Mouse (Mus musculus): ENCODE data around the gene Bud13. TPM values are rescaled to one million over a fixed set of nuclear protein-coding genes. Genes with fewer than 3 reads are reported as not detected.
"Not testable (repeated sequence)": the region's sequence is repeated elsewhere in the genome, so short reads cannot be mapped to it uniquely, and the experiment has no call there.

Bud13 gene
- polyA plus RNA-seq, 1 experiment from 2014 or later, result 14.5 TPM

DNA sequence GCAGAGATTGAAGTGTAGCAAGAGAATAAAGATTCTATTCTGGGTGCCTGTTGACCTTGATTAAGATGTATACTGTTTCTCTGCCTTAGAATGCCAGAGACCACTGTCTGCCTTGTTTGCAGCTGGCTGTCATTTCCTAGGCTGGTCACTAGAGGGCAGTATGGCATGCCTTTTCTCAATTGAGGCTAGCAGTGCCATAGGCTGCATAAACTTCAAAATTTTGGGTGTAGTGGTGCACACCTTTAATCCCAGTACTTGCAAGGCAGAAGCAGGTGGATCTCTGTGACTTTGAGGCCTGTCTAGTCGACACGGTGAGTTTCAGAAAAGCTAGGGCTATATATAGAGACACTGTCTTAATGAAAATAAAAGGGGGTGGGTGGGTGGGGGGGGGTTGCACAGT lies 19.3 kb downstream of the Bud13 start:
- Histone ChIP-seq H3K36me3 (peaks cover 22% of the 10 kb centered on the region), H3K9me3 (replicated peaks) (no peaks in the 10 kb centered on the region), H3K9ac (replicated peaks) (no peak overlapping the region), H3K4me2 (no peak overlapping the region), H3K4me3 (replicated peaks) (no peak overlapping the region), H3K27ac (replicated peaks) (no peak overlapping the region), H3K27me3 (replicated peaks) (no peaks in the 10 kb centered on the region), H3K4me1 (no peaks in the 10 kb centered on the region)
- 23% methylated on average over 2 of the region's 2 CpGs for WGBS
- ATAC-seq (ENCODE audit: low FRiP score), result no peak

DNA sequence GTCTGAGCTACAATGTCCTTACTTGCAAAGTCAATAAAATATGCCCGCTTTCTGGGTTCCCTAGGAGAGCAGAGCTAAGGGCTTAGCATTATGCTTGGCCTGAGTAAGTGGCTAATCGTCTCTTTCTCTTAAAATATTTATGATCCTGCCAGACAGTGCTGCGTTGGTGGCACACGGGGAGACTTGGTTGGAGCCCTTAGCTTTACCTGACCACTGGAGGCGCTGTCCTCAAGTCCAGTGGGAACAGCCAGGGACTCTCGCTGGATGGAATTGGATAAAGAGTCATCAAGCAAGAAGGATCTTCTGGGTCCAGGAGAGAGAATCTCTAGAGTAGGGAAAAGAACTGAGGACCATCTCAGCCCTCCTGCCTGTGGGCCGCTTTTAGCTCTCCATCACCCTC lies 26.3 kb downstream of the Bud13 start:
- H3K27me3 ChIP-seq (replicated peaks), result no peaks in the 10 kb centered on the region
- H3K9me3 ChIP-seq (replicated peaks), result no peaks in the 10 kb centered on the region
- no peaks in the 10 kb centered on the region for H3K36me3 ChIP-seq
- WGBS, result 6% methylated on average over 7 of the region's 7 CpGs
- H3K4me1 ChIP-seq, result peaks cover 23% of the 10 kb centered on the region
- no peak for ATAC-seq (ENCODE audit: low FRiP score)
- no peak overlapping the region for H3K4me2 ChIP-seq
- no peak overlapping the region for H3K9ac ChIP-seq (replicated peaks)
- H3K27ac ChIP-seq (replicated peaks), result no peak overlapping the region
- H3K4me3 ChIP-seq (replicated peaks), result no peak overlapping the region

DNA sequence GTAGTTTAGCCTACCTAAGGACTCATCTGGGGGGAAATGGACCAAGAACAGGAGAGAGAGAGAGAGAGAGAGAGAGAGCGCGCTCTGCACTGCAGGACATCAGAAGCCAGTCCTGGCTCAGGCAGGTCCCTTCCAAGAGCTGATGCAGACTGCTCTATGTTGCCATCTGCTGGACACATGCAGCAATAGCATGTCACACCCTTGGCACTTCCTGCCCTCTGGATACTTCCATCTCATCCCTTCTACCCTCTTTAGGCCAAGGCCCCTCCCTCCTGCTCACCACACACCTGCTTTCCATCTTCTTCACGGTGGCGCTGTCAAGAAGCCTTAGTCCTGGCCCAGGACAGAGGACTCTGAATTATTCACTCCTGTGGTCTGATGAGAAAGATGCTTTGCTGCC lies 31.7 kb downstream of the Bud13 start:
- no peak overlapping the region for H3K4me2 ChIP-seq
- no peak overlapping the region for H3K27ac ChIP-seq (replicated peaks)
- H3K9me3 ChIP-seq (replicated peaks), result no peaks in the 10 kb centered on the region
- H3K4me3 ChIP-seq (replicated peaks), result no peak overlapping the region
- peak; percentile 51 for ATAC-seq (ENCODE audit: low FRiP score)
- H3K9ac ChIP-seq (replicated peaks), result no peak overlapping the region
- H3K36me3 ChIP-seq, result no peaks in the 10 kb centered on the region
- H3K4me1 ChIP-seq, result peaks cover 34% of the 10 kb centered on the region
- 1% methylated on average over 4 of the region's 4 CpGs for WGBS
- no peaks in the 10 kb centered on the region for H3K27me3 ChIP-seq (replicated peaks)

- Histone ChIP-seq H3K27me3 (replicated peaks) (no peaks in the 10 kb centered on the region), H3K36me3 (no peaks in the 10 kb centered on the region), H3K9me3 (replicated peaks) (no peaks in the 10 kb centered on the region), H3K4me3 (replicated peaks) (no peak overlapping the region), H3K4me1 (peaks cover 34% of the 10 kb centered on the region), H3K4me2 (no peak overlapping the region), H3K27ac (replicated peaks) (no peak overlapping the region), H3K9ac (replicated peaks) (no peak overlapping the region)
- ATAC-seq (ENCODE audit: low FRiP score), result 0 out of 2 replicates have a peak, but pooled peaks have one; percentile 15
- WGBS, result 43% methylated on average over 2 of the region's 2 CpGs
These were observed 32.1 kb downstream of the Bud13 start for GRCm38 (mm10) chr9:46314921-46315320.

GRCm38 (mm10) chr9:46315807-46316365 lies 33.1 kb downstream of the Bud13 start:
- H3K36me3 ChIP-seq, result no peaks in the 10 kb centered on the region
- H3K4me2 ChIP-seq, result no peak overlapping the region
- peak; percentile 60; the same call in 1 of the 2 replicates for ATAC-seq (ENCODE audit: low FRiP score)
- H3K9me3 ChIP-seq (replicated peaks), result no peaks in the 10 kb centered on the region
- WGBS, result 24% methylated on average over 11 of the region's 11 CpGs
- H3K27ac ChIP-seq (replicated peaks), result no peak overlapping the region
- no peaks in the 10 kb centered on the region for H3K27me3 ChIP-seq (replicated peaks)
- H3K9ac ChIP-seq (replicated peaks), result no peak overlapping the region
- peaks cover 34% of the 10 kb centered on the region for H3K4me1 ChIP-seq
- no peak overlapping the region for H3K4me3 ChIP-seq (replicated peaks)

DNA sequence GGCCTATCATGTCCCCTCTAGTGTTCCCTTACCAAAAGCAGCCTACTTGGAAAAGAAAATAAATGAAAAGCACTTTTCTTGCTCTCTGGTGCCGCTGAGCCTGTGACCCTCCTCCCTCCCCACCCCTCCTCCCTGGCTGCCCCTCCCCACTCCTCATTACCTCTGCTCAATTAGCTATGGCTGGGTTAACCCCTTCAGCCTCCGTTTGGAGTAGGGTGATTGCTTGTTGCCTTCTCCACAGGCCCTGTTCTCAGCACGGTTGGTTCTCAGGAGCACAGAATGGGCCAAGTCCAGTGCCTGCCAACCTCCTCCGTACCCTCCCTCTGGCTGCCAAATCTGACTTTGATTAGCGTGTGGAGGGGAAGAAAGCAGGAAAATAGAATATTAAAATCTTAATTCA lies 33.6 kb downstream of the Bud13 start:
- WGBS, result 14% methylated on average over 5 of the region's 5 CpGs
- Histone ChIP-seq H3K4me1 (peaks cover 29% of the 10 kb centered on the region), H3K9ac (replicated peaks) (no peak overlapping the region), H3K4me3 (replicated peaks) (no peak overlapping the region), H3K27ac (replicated peaks) (no peak overlapping the region), H3K4me2 (no peak overlapping the region), H3K27me3 (replicated peaks) (no peaks in the 10 kb centered on the region), H3K36me3 (no peaks in the 10 kb centered on the region), H3K9me3 (replicated peaks) (no peaks in the 10 kb centered on the region)
- no peak for ATAC-seq (ENCODE audit: low FRiP score)

DNA sequence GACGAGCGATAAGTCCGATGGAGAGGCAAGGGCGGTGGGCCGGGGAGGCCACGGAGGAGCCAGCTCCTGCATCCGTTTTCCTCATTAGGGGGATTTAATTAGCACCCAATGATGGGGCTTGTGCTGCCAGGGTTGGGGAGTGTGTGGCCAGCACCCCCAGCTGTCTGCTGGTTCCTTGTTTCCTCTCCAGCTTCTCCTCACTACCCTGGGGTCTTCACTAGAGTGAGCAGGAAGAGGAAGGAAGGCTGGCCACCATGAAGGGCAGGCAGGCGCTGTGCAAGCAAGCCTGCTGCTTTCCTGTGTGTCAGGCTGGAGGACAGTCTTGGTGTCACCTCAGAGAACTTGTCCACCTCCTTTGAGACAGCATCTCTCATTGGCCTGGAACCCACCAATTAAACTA lies 34.1 kb downstream of the Bud13 start:
- Histone ChIP-seq H3K4me2 (no peak overlapping the region), H3K36me3 (no peaks in the 10 kb centered on the region), H3K9ac (replicated peaks) (no peak overlapping the region), H3K27me3 (replicated peaks) (no peaks in the 10 kb centered on the region), H3K9me3 (replicated peaks) (no peaks in the 10 kb centered on the region), H3K4me1 (peaks cover 24% of the 10 kb centered on the region), H3K4me3 (replicated peaks) (no peak overlapping the region), H3K27ac (replicated peaks) (no peak overlapping the region)
- 37% methylated on average over 8 of the region's 8 CpGs for WGBS
- ATAC-seq (ENCODE audit: low FRiP score), result no peak

- 94% methylated on average over 3 of the region's 3 CpGs for WGBS
- no peak overlapping the region for H3K9ac ChIP-seq (replicated peaks)
- no peak overlapping the region for H3K4me3 ChIP-seq (replicated peaks)
- no peaks in the 10 kb centered on the region for H3K9me3 ChIP-seq (replicated peaks)
- H3K4me2 ChIP-seq, result no peak overlapping the region
- H3K27me3 ChIP-seq (replicated peaks), result no peaks in the 10 kb centered on the region
- H3K27ac ChIP-seq (replicated peaks), result no peak overlapping the region
- peaks cover 22% of the 10 kb centered on the region for H3K4me1 ChIP-seq
- no peak for ATAC-seq (ENCODE audit: low FRiP score)
- H3K36me3 ChIP-seq, result no peaks in the 10 kb centered on the region
These were observed 35.1 kb downstream of the Bud13 start for GRCm38 (mm10) chr9:46317957-46318356.

- H3K9me3 ChIP-seq (replicated peaks); H3K4me2 ChIP-seq; H3K27me3 ChIP-seq (replicated peaks); H3K9ac ChIP-seq (replicated peaks); ATAC-seq (ENCODE audit: low FRiP score); H3K27ac ChIP-seq (replicated peaks); H3K4me3 ChIP-seq (replicated peaks); H3K36me3 ChIP-seq: not testable (repeated sequence)
- H3K4me1 ChIP-seq, result peaks cover 18% of the 10 kb centered on the region
- WGBS, result 85% methylated on average over 6 of the region's 6 CpGs
These were observed 37.1 kb downstream of the Bud13 start, which contains the start of gene 4931429L15Rik for GRCm38 (mm10) chr9:46319886-46320285. Gene 4931429L15Rik (minus strand): TSS chr9:46319986.

DNA sequence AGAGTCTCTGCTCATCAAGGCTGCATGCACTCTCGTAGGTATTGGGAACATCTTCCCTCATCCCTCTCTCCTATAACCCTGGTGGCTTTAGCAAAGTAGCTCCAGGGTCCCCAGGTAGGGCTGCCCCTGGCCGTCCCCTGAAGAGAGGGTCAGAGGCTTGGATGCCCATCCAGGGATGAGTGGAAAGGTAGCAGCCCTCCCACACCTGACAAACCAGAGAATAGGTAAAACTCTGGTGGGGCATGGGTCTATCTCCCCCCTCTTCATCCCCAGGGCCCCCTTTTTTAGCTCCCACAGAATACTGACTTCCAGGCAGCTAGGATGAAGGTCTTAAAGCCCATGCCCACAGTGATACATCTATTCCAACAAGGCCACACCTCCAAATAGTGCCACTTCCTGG lies 37.7 kb downstream of the Bud13 start:
- no peaks in the 10 kb centered on the region for H3K27me3 ChIP-seq (replicated peaks)
- H3K27ac ChIP-seq (replicated peaks), result no peak overlapping the region
- H3K9ac ChIP-seq (replicated peaks), result no peak overlapping the region
- H3K4me1 ChIP-seq, result peaks cover 15% of the 10 kb centered on the region
- no peak overlapping the region for H3K4me2 ChIP-seq
- no peaks in the 10 kb centered on the region for H3K9me3 ChIP-seq (replicated peaks)
- ATAC-seq (ENCODE audit: low FRiP score), result no peak
- no peak overlapping the region for H3K4me3 ChIP-seq (replicated peaks)
- H3K36me3 ChIP-seq, result no peaks in the 10 kb centered on the region
- WGBS, result 94% methylated on average over 2 of the region's 2 CpGs

DNA sequence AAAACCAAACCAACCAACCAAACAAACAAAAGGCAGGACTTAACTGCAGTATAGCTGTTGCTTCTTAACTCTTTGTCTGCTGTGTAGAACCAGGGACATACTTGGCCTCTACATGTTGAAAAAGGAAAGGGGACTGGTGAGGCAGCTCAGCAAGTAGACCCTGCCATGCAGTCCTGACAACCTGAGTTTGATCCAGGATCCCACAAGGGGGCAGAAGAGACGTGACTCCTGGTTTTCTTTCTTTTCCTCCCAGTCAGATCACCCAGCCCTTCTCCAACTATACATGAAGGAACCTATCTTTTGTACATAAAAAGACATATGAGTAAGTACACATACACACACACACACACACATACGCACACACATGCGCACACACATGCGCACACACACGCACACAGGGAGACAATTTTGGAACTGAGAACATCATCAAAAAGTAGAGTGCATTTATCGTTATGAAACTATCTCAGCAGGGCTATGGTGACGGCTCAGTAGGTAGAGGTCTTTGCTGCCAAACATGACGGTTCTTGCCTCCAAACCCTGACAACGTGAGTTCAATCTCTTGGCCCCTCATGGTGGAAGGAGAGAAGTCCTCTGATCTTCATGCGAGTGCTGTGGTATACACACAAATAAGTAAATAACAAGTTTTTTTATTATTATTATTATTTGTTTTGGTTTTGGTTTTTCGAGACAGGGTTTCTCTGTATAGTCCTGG lies 44.0 kb downstream of the Bud13 start:
- 89% methylated on average over 11 of the region's 11 CpGs for WGBS

More for the DNA sequence above, 44.0 kb downstream of the Bud13 start:
- Histone ChIP-seq H3K9me3 (replicated peaks) (no peaks in the 10 kb centered on the region), H3K27ac (replicated peaks) (no peak overlapping the region), H3K27me3 (replicated peaks) (no peaks in the 10 kb centered on the region), H3K4me1 (peaks cover 22% of the 10 kb centered on the region), H3K4me2 (no peak overlapping the region), H3K4me3 (replicated peaks) (no peak overlapping the region), H3K36me3 (no peaks in the 10 kb centered on the region), H3K9ac (replicated peaks) (no peak overlapping the region)
- ATAC-seq (ENCODE audit: low FRiP score), result no peak

Data from neural tube, embryonic 15.5 days (tissue).